Mouse (Mus musculus) c-Kit-positive CD71-positive TER-119-positive erythroid progenitor cells, embryonic 14.5 days (primary cell): Measurements from ENCODE around the gene Atp8a2.
A peak's percentile ranks its signal among the peaks of the same experiment; 100 is the strongest.

Experiments used
- DNase-seq: peaks from one replicate; pipeline ENCODE4 v3.0.0-alpha.2; 2013; ENCODE audit warnings: low spot score

Atp8a2 gene

GRCm38 (mm10) chr14:59605671-59606353 is 591.2 kb downstream of the Atp8a2 start:
- DNase-seq, result peak; percentile 49

GRCm38 (mm10) chr14:59604002-59604645 is 592.9 kb downstream of the Atp8a2 start:
- DNase-seq, result no peak

GRCm38 (mm10) chr14:59598260-59598627 is 598.7 kb downstream of the Atp8a2 start:
- no peak for DNase-seq

GRCm38 (mm10) chr14:59597398-59598259 is 599.4 kb downstream of the Atp8a2 start, which contains the start of gene Cdadc1:
Gene Cdadc1 (minus strand): TSS chr14:59597959.
- peak; percentile 92 for DNase-seq

- DNase-seq, result no peak
Measured at GRCm38 (mm10) chr14:59594988-59595387, 602.0 kb downstream of the Atp8a2 start.

GRCm38 (mm10) chr14:59592593-59592992 is 604.4 kb downstream of the Atp8a2 start:
- no peak for DNase-seq

GRCm38 (mm10) chr14:59591901-59592300 is 605.1 kb downstream of the Atp8a2 start:
- DNase-seq, result no peak

GRCm38 (mm10) chr14:59590614-59591013 is 606.4 kb downstream of the Atp8a2 start:
- DNase-seq, result no peak
